Mouse (Mus musculus): ENCODE measurements at regions not wholly inside any gene's neighbourhood (a gene's known extent, or its start where the extent isn't known, plus 50 kb on each side); places are given as distances from the start of the nearest gene placed in this dataset.

GRCm38 (mm10) chr5:43042585-43042984 lies 190.4 kb upstream of the Cpeb2 start:
- no peaks in the 10 kb centered on the region for H3K4me1 ChIP-seq (ENCODE audit: control insufficient read depth, insufficient read depth, low read length)
- no peak for TF ChIP-seq CTCF (IDR thresholded peaks at IDR 0.05; ENCODE audit: extremely low read depth, insufficient read depth, low read length)
- no peak for TF ChIP-seq POLR2A (IDR thresholded peaks at IDR 0.05; ENCODE audit: extremely low read depth, insufficient read depth, low read length)

GRCm38 (mm10) chr5:43045860-43046259 lies 187.1 kb upstream of the Cpeb2 start:
- H3K27ac ChIP-seq (ENCODE audit: insufficient read depth, low read length) = no peak overlapping the region
- no peaks in the 10 kb centered on the region for H3K4me1 ChIP-seq (ENCODE audit: control insufficient read depth, insufficient read depth, low read length)
- TF ChIP-seq POLR2A (IDR thresholded peaks at IDR 0.05; ENCODE audit: extremely low read depth, insufficient read depth, low read length) = no peak
- TF ChIP-seq CTCF (IDR thresholded peaks at IDR 0.05; ENCODE audit: extremely low read depth, insufficient read depth, low read length) = no peak
- no peak overlapping the region for H3K4me3 ChIP-seq (ENCODE audit: insufficient read depth, low read length)

More at GRCm38 (mm10) chr5:43042585-43042984, 190.4 kb upstream of the Cpeb2 start:
- Histone ChIP-seq H3K4me3 (ENCODE audit: insufficient read depth, low read length) (no peak overlapping the region), H3K27ac (ENCODE audit: insufficient read depth, low read length) (no peak overlapping the region)

GRCm38 (mm10) chr5:43047316-43047715 lies 185.7 kb upstream of the Cpeb2 start:
- H3K4me3 ChIP-seq (ENCODE audit: insufficient read depth, low read length) = no peak overlapping the region
- no peak overlapping the region for H3K27ac ChIP-seq (ENCODE audit: insufficient read depth, low read length)
- no peak for TF ChIP-seq POLR2A (IDR thresholded peaks at IDR 0.05; ENCODE audit: extremely low read depth, insufficient read depth, low read length)
- no peak for TF ChIP-seq CTCF (IDR thresholded peaks at IDR 0.05; ENCODE audit: extremely low read depth, insufficient read depth, low read length)
- no peaks in the 10 kb centered on the region for H3K4me1 ChIP-seq (ENCODE audit: control insufficient read depth, insufficient read depth, low read length)

GRCm38 (mm10) chr5:43048196-43049050 lies 184.5 kb upstream of the Cpeb2 start:
- Histone ChIP-seq H3K27ac (ENCODE audit: insufficient read depth, low read length) (no peak overlapping the region), H3K4me3 (ENCODE audit: insufficient read depth, low read length) (no peak overlapping the region), H3K4me1 (ENCODE audit: control insufficient read depth, insufficient read depth, low read length) (no peaks in the 10 kb centered on the region)
- no peak for TF ChIP-seq POLR2A (IDR thresholded peaks at IDR 0.05; ENCODE audit: extremely low read depth, insufficient read depth, low read length)
- no peak for TF ChIP-seq CTCF (IDR thresholded peaks at IDR 0.05; ENCODE audit: extremely low read depth, insufficient read depth, low read length)

- Histone ChIP-seq H3K4me1 (ENCODE audit: control insufficient read depth, insufficient read depth, low read length) (no peaks in the 10 kb centered on the region), H3K4me3 (ENCODE audit: insufficient read depth, low read length) (no peak overlapping the region), H3K27ac (ENCODE audit: insufficient read depth, low read length) (no peak overlapping the region)
- TF ChIP-seq CTCF (IDR thresholded peaks at IDR 0.05; ENCODE audit: extremely low read depth, insufficient read depth, low read length) (no peak), POLR2A (IDR thresholded peaks at IDR 0.05; ENCODE audit: extremely low read depth, insufficient read depth, low read length) (no peak)
Observed at GRCm38 (mm10) chr5:43049381-43050301, 183.3 kb upstream of the Cpeb2 start.

GRCm38 (mm10) chr5:43050961-43051517 lies 181.9 kb upstream of the Cpeb2 start:
- no peak for TF ChIP-seq CTCF (IDR thresholded peaks at IDR 0.05; ENCODE audit: extremely low read depth, insufficient read depth, low read length)
- no peak for TF ChIP-seq POLR2A (IDR thresholded peaks at IDR 0.05; ENCODE audit: extremely low read depth, insufficient read depth, low read length)
- H3K27ac ChIP-seq (ENCODE audit: insufficient read depth, low read length) = no peak overlapping the region
- no peaks in the 10 kb centered on the region for H3K4me1 ChIP-seq (ENCODE audit: control insufficient read depth, insufficient read depth, low read length)
- no peak overlapping the region for H3K4me3 ChIP-seq (ENCODE audit: insufficient read depth, low read length)

GRCm38 (mm10) chr5:43052668-43053067 lies 180.3 kb upstream of the Cpeb2 start:
- TF ChIP-seq POLR2A (IDR thresholded peaks at IDR 0.05; ENCODE audit: extremely low read depth, insufficient read depth, low read length) (no peak), CTCF (IDR thresholded peaks at IDR 0.05; ENCODE audit: extremely low read depth, insufficient read depth, low read length) (no peak)
- Histone ChIP-seq H3K27ac (ENCODE audit: insufficient read depth, low read length) (no peak overlapping the region), H3K4me3 (ENCODE audit: insufficient read depth, low read length) (no peak overlapping the region), H3K4me1 (ENCODE audit: control insufficient read depth, insufficient read depth, low read length) (no peaks in the 10 kb centered on the region)

GRCm38 (mm10) chr5:43054586-43054985 lies 178.4 kb upstream of the Cpeb2 start:
- TF ChIP-seq POLR2A (IDR thresholded peaks at IDR 0.05; ENCODE audit: extremely low read depth, insufficient read depth, low read length) (no peak), CTCF (IDR thresholded peaks at IDR 0.05; ENCODE audit: extremely low read depth, insufficient read depth, low read length) (no peak)
- Histone ChIP-seq H3K27ac (ENCODE audit: insufficient read depth, low read length) (no peak overlapping the region), H3K4me1 (ENCODE audit: control insufficient read depth, insufficient read depth, low read length) (no peaks in the 10 kb centered on the region), H3K4me3 (ENCODE audit: insufficient read depth, low read length) (no peak overlapping the region)

- H3K27ac ChIP-seq (ENCODE audit: insufficient read depth, low read length) = no peak overlapping the region
Observed at GRCm38 (mm10) chr5:43055111-43055710, 177.8 kb upstream of the Cpeb2 start.

More at GRCm38 (mm10) chr5:43055111-43055710, 177.8 kb upstream of the Cpeb2 start:
- TF ChIP-seq POLR2A (IDR thresholded peaks at IDR 0.05; ENCODE audit: extremely low read depth, insufficient read depth, low read length) = no peak
- TF ChIP-seq CTCF (IDR thresholded peaks at IDR 0.05; ENCODE audit: extremely low read depth, insufficient read depth, low read length) = no peak
- H3K4me3 ChIP-seq (ENCODE audit: insufficient read depth, low read length) = no peak overlapping the region
- H3K4me1 ChIP-seq (ENCODE audit: control insufficient read depth, insufficient read depth, low read length) = no peaks in the 10 kb centered on the region

Data from cortical plate, adult 2 months (tissue).